ENCODE assay signal across 8 mouse cellular contexts in genomic region chr16:81200201-81201071, GRCm38 (mm10). TPM values are rescaled to one million over a fixed set of nuclear protein-coding genes. Genes with fewer than 3 reads are reported as not detected.
DNase-seq lines count a peak whose midpoint lies in the region; ATAC-seq lines count a peak whose summit lies in the region.

Gene Ncam2, plus strand, starts transcription at chr16:81200697.

- peak within 1 kb of the TSS; percentile 69 for H3K9ac ChIP-seq in hindbrain, embryonic 12.5 days
- H3K9ac ChIP-seq in lung, embryonic 16.5 days (ENCODE audit: low read length): peak within 1 kb of the TSS; percentile 67

- peak within 1 kb of the TSS; percentile 74 for H3K27ac ChIP-seq in hindbrain, embryonic 12.5 days
- H3K27ac ChIP-seq in lung, embryonic 16.5 days (ENCODE audit: low read length): no peak within 1 kb of the TSS

- H3K4me3 ChIP-seq in hindbrain, embryonic 12.5 days: peak within 1 kb of the TSS; percentile 58
- H3K4me3 ChIP-seq in lung, embryonic 16.5 days (ENCODE audit: low read length): peak within 1 kb of the TSS; percentile 65

- no peaks in the 10 kb centered on the region for H3K9me3 ChIP-seq in hindbrain, embryonic 12.5 days (replicated peaks)
- H3K9me3 ChIP-seq in lung, embryonic 16.5 days (ENCODE audit: control insufficient read depth, low read length): no peaks in the 10 kb centered on the region

- H3K27me3 ChIP-seq in hindbrain, embryonic 12.5 days: no peaks in the 10 kb centered on the region
- no peaks in the 10 kb centered on the region; the same call in 1 of the 2 replicates for H3K27me3 ChIP-seq in lung, embryonic 16.5 days (ENCODE audit: control insufficient read depth, insufficient read depth, low read depth, low read length)

- DNase-seq in WW6 (ENCODE audit: low read depth, low spot score): peak; percentile 55
- peak; percentile 74 for DNase-seq in cerebellum, adult 9-11 months
- DNase-seq in frontal cortex, postnatal 10 days (ENCODE audit: low spot score in 2 of 2): peak; percentile 45 to 74
- DNase-seq in layer of hippocampus, postnatal 14 days (ENCODE audit: low spot score in 2 of 2): peak; percentile 67 to 68
- peak; percentile 42 for DNase-seq in ovary, postnatal 14 days (ENCODE audit: low spot score)
- DNase-seq in urinary bladder, postnatal 4 days (ENCODE audit: low spot score in 2 of 2): peak; percentile 55 to 60

- no peaks in the 10 kb centered on the region for H3K36me3 ChIP-seq in hindbrain, embryonic 12.5 days
- no peaks in the 10 kb centered on the region for H3K36me3 ChIP-seq in lung, embryonic 16.5 days (ENCODE audit: control insufficient read depth, insufficient read depth, low read length)

- under 1% methylated on average over 44 of the region's 70 CpGs for WGBS in hindbrain, embryonic 12.5 days
- under 1% methylated on average over 39 of the region's 70 CpGs for WGBS in lung, embryonic 16.5 days

- peak; percentile 78 for ATAC-seq in hindbrain, embryonic 12.5 days (ENCODE audit: low FRiP score)
- ATAC-seq in lung, embryonic 16.5 days (ENCODE audit: low read depth): peak; percentile 87

- peaks cover 21% of the 10 kb centered on the region for H3K4me1 ChIP-seq in hindbrain, embryonic 12.5 days
- 0 out of 2 replicates have a peak, but pooled peaks cover 3% of the 10 kb centered on the region for H3K4me1 ChIP-seq in lung, embryonic 16.5 days (replicated peaks; ENCODE audit: control insufficient read depth, insufficient read depth, low read length)

- peak within 1 kb of the TSS; percentile 79 for H3K4me2 ChIP-seq in hindbrain, embryonic 12.5 days (replicated peaks)
- H3K4me2 ChIP-seq in lung, embryonic 16.5 days (ENCODE audit: low read depth, low read length): peak within 1 kb of the TSS; percentile 98

RNA-seq across cellular contexts. Expression of gene Ncam2, which starts in this region (rescaled TPM):
- polyA plus RNA-seq in hindbrain, embryonic 12.5 days (2016; fragmentation: Nextera tagmentation; extraction: Ambion mirVana): 8.0 and 9.0 TPM in 2 replicates
- 10 to 100 TPM; 55.3 to 57.9 TPM for total RNA-seq in layer of hippocampus, postnatal 14 days (2021)
- polyA plus RNA-seq in lung, embryonic 16.5 days (2015; fragmentation: Nextera tagmentation; extraction: Ambion mirVana): 0.34 and 0.49 TPM in 2 replicates

Comparison
In these comparisons a context has a peak if more than half of its experiments do, and no peak if none do; other contexts are left out.
1. Peak in ATAC-seq, H3K4me3 ChIP-seq, H3K9ac ChIP-seq and H3K4me2 ChIP-seq in lung, embryonic 16.5 days; RNA of the gene not detected or under 1 TPM.